ENCODE assay signal across 13 mouse cellular contexts in the genomic region with DNA sequence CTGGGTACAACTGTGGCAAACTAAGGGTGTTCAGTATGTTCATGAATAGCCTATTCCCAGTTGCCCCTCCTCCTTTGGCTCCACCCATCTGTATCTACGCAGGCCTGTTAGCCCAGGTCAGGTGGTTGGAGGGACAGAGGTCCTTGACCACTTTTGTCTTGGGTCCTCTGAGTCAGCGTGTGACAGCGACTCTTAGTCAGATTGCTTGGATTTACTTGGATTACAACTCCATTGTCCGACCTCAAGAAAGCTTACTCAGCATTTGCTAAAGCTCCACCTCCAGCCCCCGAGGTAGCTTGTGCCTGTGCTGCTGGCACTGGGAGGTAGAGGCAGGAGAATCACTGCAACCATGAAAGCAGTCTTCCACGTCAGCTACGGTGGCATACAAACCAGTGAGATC. TPM values are rescaled to one million over a fixed set of nuclear protein-coding genes. Genes with fewer than 3 reads are reported as not detected.
DNase-seq lines count a peak whose midpoint lies in the region; ATAC-seq lines count a peak whose summit lies in the region.
"Had no signal": no experiment of that assay in that cellular context is flagged by ENCODE, and none has a peak within 500 bp of the region (broad histone marks: within the 10 kb centered on the region; RNA-seq: fewer than 3 reads in every experiment).

No protein-coding gene starts in this region.

- peak; percentile 59 to 73 for DNase-seq in lung, adult 18-20 months
- no peak for DNase-seq in lung, postnatal 14 days
- DNase-seq in adrenal gland, postnatal 36 days, result peak; percentile 82
- DNase-seq in liver, embryonic 11.5 days (ENCODE audit: low spot score), result no peak
- no peak for DNase-seq in right cerebral cortex, postnatal 14 days
- DNase-seq in heart, postnatal 36 days, result no peak
- no peak for DNase-seq in ovary, adult 18-20 months (ENCODE audit: low spot score)
- no peak for DNase-seq in right cerebral cortex, postnatal 4 days

- H3K9ac ChIP-seq in liver, embryonic 11.5 days (ENCODE audit: low read depth, low read length), result no peak overlapping the region
- H3K9ac ChIP-seq: midbrain, embryonic 12.5 days had no signal

- peak overlapping the region; percentile 4; the same call in 1 of the 2 replicates for H3K4me2 ChIP-seq in liver, embryonic 11.5 days
- H3K4me2 ChIP-seq: midbrain, embryonic 12.5 days had no signal

- no peaks in the 10 kb centered on the region for H3K27me3 ChIP-seq in liver, embryonic 11.5 days (replicated peaks; ENCODE audit: control insufficient read depth, insufficient read depth, low read length)
- H3K27me3 ChIP-seq: midbrain, embryonic 12.5 days had no signal

- ATAC-seq in liver, embryonic 11.5 days (replicated peaks; ENCODE audit: low FRiP score), result no peak

- intact Hi-C loops in heart, postnatal 36 days (cut with DNase I), result no loop called here

- no peaks in the 10 kb centered on the region for H3K36me3 ChIP-seq in liver, embryonic 11.5 days (ENCODE audit: control insufficient read depth, insufficient read depth, low read length)
- H3K36me3 ChIP-seq: G1E; hindbrain, embryonic 10.5 days; midbrain, embryonic 12.5 days had no signal

- H3K4me1 ChIP-seq in liver, embryonic 11.5 days (replicated peaks; ENCODE audit: control insufficient read depth, insufficient read depth, low read length), result peaks cover 11% of the 10 kb centered on the region

- H3K4me3 ChIP-seq in liver, embryonic 11.5 days (ENCODE audit: low read depth, low read length), result no peak overlapping the region
- H3K4me3 ChIP-seq: hindbrain, embryonic 10.5 days; midbrain, embryonic 12.5 days had no signal

- no peaks in the 10 kb centered on the region for H3K9me3 ChIP-seq in liver, embryonic 11.5 days (ENCODE audit: control insufficient read depth, low read length)
- H3K9me3 ChIP-seq: G1E; hindbrain, embryonic 10.5 days; midbrain, embryonic 12.5 days had no signal

- no peak overlapping the region for H3K27ac ChIP-seq in liver, embryonic 11.5 days (ENCODE audit: low read depth, low read length)
- H3K27ac ChIP-seq: hindbrain, embryonic 10.5 days; midbrain, embryonic 12.5 days had no signal

- 40% methylated on average over 7 of the region's 7 CpGs for WGBS in liver, embryonic 11.5 days

RNA-seq across cellular contexts. Expression of gene Amhr2, which starts 5.8 kb away (rescaled TPM):
- 1 to 10 TPM; 1.2 to 2.5 TPM for total RNA-seq in adrenal gland, postnatal 36 days (2021)
- 1.1 and 1.6 TPM in 2 replicates for polyA plus RNA-seq in liver, embryonic 11.5 days (2014; fragmentation: Nextera tagmentation; extraction: Ambion mirVana)
- under 1 TPM; 0.16 to 0.78 TPM for total RNA-seq in heart, postnatal 36 days (2021)
- total RNA-seq: G1E had no signal
- polyA plus RNA-seq: G1E; midbrain, embryonic 12.5 days had no signal

RNA-seq across cellular contexts. Expression of gene Prr13, which starts 7.9 kb away (rescaled TPM):
- total RNA-seq in adrenal gland, postnatal 36 days (2021), result 100 to 1,000 TPM; 112 to 116 TPM
- polyA plus RNA-seq in liver, embryonic 11.5 days (2014; fragmentation: Nextera tagmentation; extraction: Ambion mirVana), result 155 and 157 TPM in 2 replicates
- 10 to 100 TPM; 19.4 to 26.1 TPM for total RNA-seq in heart, postnatal 36 days (2021)

RNA-seq across cellular contexts. Expression of gene Pcbp2, which starts 19.4 kb away (rescaled TPM):
- 100 to 1,000 TPM; 724 to 759 TPM for total RNA-seq in adrenal gland, postnatal 36 days (2021)
- polyA plus RNA-seq in liver, embryonic 11.5 days (2014; fragmentation: Nextera tagmentation; extraction: Ambion mirVana), result 187 and 220 TPM in 2 replicates
- 100 to 1,000 TPM; 482 to 500 TPM for total RNA-seq in heart, postnatal 36 days (2021)

RNA-seq across cellular contexts. Expression of gene Sp1, which starts 45.0 kb away (rescaled TPM):
- 10 to 100 TPM; 78.9 to 79.7 TPM for total RNA-seq in adrenal gland, postnatal 36 days (2021)
- 9.7 and 10.6 TPM in 2 replicates for polyA plus RNA-seq in liver, embryonic 11.5 days (2014; fragmentation: Nextera tagmentation; extraction: Ambion mirVana)
- 10 to 100 TPM; 45.7 to 49.1 TPM for total RNA-seq in heart, postnatal 36 days (2021)

RNA-seq across cellular contexts. Expression of gene Gm10337, which starts 52.6 kb away (rescaled TPM):
- not detected for total RNA-seq in adrenal gland, postnatal 36 days (2021)
- not detected in 2 replicates for polyA plus RNA-seq in liver, embryonic 11.5 days (2014; fragmentation: Nextera tagmentation; extraction: Ambion mirVana)
- total RNA-seq in heart, postnatal 36 days (2021), result not detected
- total RNA-seq: G1E; gastrocnemius, adult 18-20 months; neutrophil, adult 5-6 weeks had no signal
- polyA plus RNA-seq: G1E had no signal

Comparison
In these comparisons a context has a peak if more than half of its experiments do, and no peak if none do; other contexts are left out.
1. DNase-seq: peak in lung, adult 18-20 months (2 of 2) and adrenal gland, postnatal 36 days (2 of 2); none in lung, postnatal 14 days (single experiment), liver, embryonic 11.5 days (single experiment), right cerebral cortex, postnatal 14 days (single experiment), heart, postnatal 36 days (0 of 2), ovary, adult 18-20 months (single experiment) and right cerebral cortex, postnatal 4 days (single experiment).
2. RNA of gene Prr13, which starts 7.9 kb away (total RNA-seq): 112 to 116 TPM in adrenal gland, postnatal 36 days; 19.4 to 26.1 TPM in heart, postnatal 36 days; every median in the first group is over 4 times any median in the second.